Mouse (Mus musculus) lung, adult 10 weeks (tissue): Measurements from ENCODE around the gene Tigd2. TPM values are rescaled to one million over a fixed set of nuclear protein-coding genes. Genes with fewer than 3 reads are reported as not detected.

Source experiments
- polyA plus RNA-seq: library from polyadenylated mRNA; stranded (reverse); fragments of 350-450 nt; fragmentation: Illumina TruSeq; extraction: RNeasy Lipid Tissue Mini Kit (QIAGEN cat#74804); gene quantifications from one replicate; pipeline ENCODE4 v1.2.3, GENCODE M21; 2014; ENCODE audit warnings: low read depth, low replicate concordance; ENCODE audit not compliant: insufficient read depth

The Tigd2 gene
- 8.1 TPM for polyA plus RNA-seq

DNA sequence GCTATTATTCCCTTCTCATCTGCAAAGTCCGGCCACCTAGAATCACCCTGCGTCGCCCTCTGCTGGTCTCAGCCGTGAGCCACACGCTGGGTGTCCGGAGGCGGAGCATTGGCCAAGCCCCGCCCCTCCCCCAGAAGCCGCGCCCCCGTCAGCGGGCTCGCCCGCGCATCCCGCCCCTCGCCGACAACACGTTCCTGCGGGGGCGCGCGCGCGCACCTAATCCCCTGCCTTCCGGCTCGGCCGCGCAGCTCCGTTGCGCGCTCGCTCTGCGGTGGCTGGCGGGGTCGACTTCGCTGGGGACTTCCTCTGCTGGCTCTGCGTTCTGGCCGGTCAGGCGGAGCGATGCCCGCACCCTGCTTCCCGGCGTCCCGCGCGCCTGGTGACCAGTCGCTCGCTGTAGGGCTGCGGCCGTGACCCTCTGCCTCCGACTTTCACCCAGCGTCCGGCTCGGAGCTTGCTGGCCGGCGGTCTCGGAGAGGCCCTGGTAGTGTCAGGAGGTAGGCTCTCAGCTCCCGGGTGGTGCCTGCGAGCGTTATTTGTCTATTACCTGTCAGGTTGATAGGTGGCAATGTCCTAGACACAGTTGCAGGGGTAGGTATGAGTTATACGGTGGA is at the start of gene Tigd2:
Gene Tigd2 (plus strand): TSS at position 186 of the 614 bp plus-strand sequence.

Other genes with a start within 250 kb of the Tigd2 start
- gene Fam13a, start 184.3 kb upstream of the Tigd2 start, polyA plus RNA-seq = 9.8 TPM
- 1.5 TPM for gene Gprin3, start 217.4 kb downstream of the Tigd2 start, polyA plus RNA-seq